Mouse (Mus musculus): ENCODE measurements around the gene Pja2. TPM values are rescaled to one million over a fixed set of nuclear protein-coding genes. Genes with fewer than 3 reads are reported as not detected.
"Not testable (repeated sequence)": the region's sequence is repeated elsewhere in the genome, so short reads cannot be mapped to it uniquely, and the experiment has no call there.

Pja2 gene
- polyA plus RNA-seq, 2 experiments = 7.0 to 13.6 TPM

DNA sequence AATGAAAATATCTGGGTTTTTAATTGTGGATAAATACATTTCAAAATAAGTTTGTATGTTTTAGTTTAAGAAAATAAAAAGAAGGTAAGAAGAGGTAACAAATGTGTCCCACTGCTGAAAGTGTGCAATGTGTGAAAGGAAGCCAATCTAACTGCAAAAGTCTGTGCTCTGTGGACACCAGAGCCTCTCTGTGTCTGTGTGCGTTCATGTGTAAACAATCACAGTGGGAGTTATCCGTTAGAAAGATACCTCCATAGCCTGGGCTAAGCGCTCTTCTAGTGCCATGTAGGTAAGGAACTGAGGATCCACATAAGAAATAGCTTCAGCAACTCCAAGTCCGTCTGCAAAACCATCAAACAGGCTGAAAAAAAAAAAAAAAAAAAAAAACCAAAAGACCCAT lies 42.0 kb downstream of the Pja2 start:
- Histone ChIP-seq H3K9me3 (ENCODE audit: control insufficient read depth, low read length) (no peaks in the 10 kb centered on the region), H3K4me1 (replicated peaks; ENCODE audit: control insufficient read depth in 2 of 2, insufficient read depth in 2 of 2, low read length in 1 of 2) (no peaks in the 10 kb centered on the region), H3K9ac (replicated peaks) (no peak overlapping the region), H3K27me3 (ENCODE audit: control insufficient read depth, insufficient read depth, low read length) (no peaks in the 10 kb centered on the region), H3K4me2 (ENCODE audit: low read depth) (no peak overlapping the region), H3K36me3 (replicated peaks; ENCODE audit: control insufficient read depth, insufficient read depth, low read depth) (no peaks in the 10 kb centered on the region), H3K4me3 (ENCODE audit: insufficient read depth in 1 of 2, low read depth in 2 of 2, low read length in 2 of 2) (no peak overlapping the region), H3K27ac (no peak overlapping the region)
- TF ChIP-seq CTCF (IDR thresholded peaks at IDR 0.05; ENCODE audit: low read depth) (no peak), EP300 (IDR thresholded peaks at IDR 0.05; ENCODE audit: low read depth) (no peak)
- no peak for ATAC-seq (ENCODE audit: insufficient read depth)
- 79% methylated on average over 4 of the region's 4 CpGs for WGBS (ENCODE audit: insufficient replicate concordance)
- no peak for DNase-seq (ENCODE audit: low read depth in 3 of 3, low spot score in 3 of 3)

GRCm38 (mm10) chr17:64288000-64288399 lies 43.7 kb downstream of the Pja2 start:
- peaks cover 2% of the 10 kb centered on the region for H3K36me3 ChIP-seq (replicated peaks; ENCODE audit: control insufficient read depth, insufficient read depth, low read depth)
- TF ChIP-seq EP300 (IDR thresholded peaks at IDR 0.05; ENCODE audit: low read depth) (no peak), CTCF (IDR thresholded peaks at IDR 0.05; ENCODE audit: low read depth) (no peak)
- H3K27me3 ChIP-seq (ENCODE audit: control insufficient read depth, insufficient read depth, low read length) = no peaks in the 10 kb centered on the region
- H3K9ac ChIP-seq (replicated peaks) = no peak overlapping the region
- H3K27ac ChIP-seq = no peak overlapping the region
- H3K4me2 ChIP-seq (ENCODE audit: low read depth) = no peak overlapping the region
- H3K4me1 ChIP-seq (replicated peaks; ENCODE audit: control insufficient read depth in 2 of 2, insufficient read depth in 2 of 2, low read length in 1 of 2) = no peaks in the 10 kb centered on the region
- WGBS (ENCODE audit: insufficient replicate concordance) = 85% methylated on average over 7 of the region's 7 CpGs
- ATAC-seq (ENCODE audit: insufficient read depth) (no peak), DNase-seq (ENCODE audit: low read depth in 3 of 3, low spot score in 3 of 3) (no peak)
- H3K9me3 ChIP-seq (ENCODE audit: control insufficient read depth, low read length) = no peaks in the 10 kb centered on the region
- H3K4me3 ChIP-seq (ENCODE audit: insufficient read depth in 1 of 2, low read depth in 2 of 2, low read length in 2 of 2) = no peak overlapping the region

GRCm38 (mm10) chr17:64286836-64287235 lies 44.9 kb downstream of the Pja2 start:
- no peaks in the 10 kb centered on the region for H3K4me1 ChIP-seq (replicated peaks; ENCODE audit: control insufficient read depth in 2 of 2, insufficient read depth in 2 of 2, low read length in 1 of 2)
- ATAC-seq (ENCODE audit: insufficient read depth) = no peak
- peaks cover 2% of the 10 kb centered on the region for H3K36me3 ChIP-seq (replicated peaks; ENCODE audit: control insufficient read depth, insufficient read depth, low read depth)
- no peak overlapping the region for H3K4me2 ChIP-seq (ENCODE audit: low read depth)
- no peaks in the 10 kb centered on the region for H3K27me3 ChIP-seq (ENCODE audit: control insufficient read depth, insufficient read depth, low read length)
- H3K4me3 ChIP-seq (ENCODE audit: insufficient read depth in 1 of 2, low read depth in 2 of 2, low read length in 2 of 2) = no peak overlapping the region
- DNase-seq (ENCODE audit: low read depth in 3 of 3, low spot score in 3 of 3) = no peak
- no peak overlapping the region for H3K27ac ChIP-seq
- TF ChIP-seq EP300 (IDR thresholded peaks at IDR 0.05; ENCODE audit: low read depth) (no peak), CTCF (IDR thresholded peaks at IDR 0.05; ENCODE audit: low read depth) (no peak)
- WGBS (ENCODE audit: insufficient replicate concordance) = 83% methylated on average over 3 of the region's 3 CpGs
- H3K9me3 ChIP-seq (ENCODE audit: control insufficient read depth, low read length) = no peaks in the 10 kb centered on the region
- no peak overlapping the region for H3K9ac ChIP-seq (replicated peaks)

- not testable (repeated sequence) for H3K27ac ChIP-seq; H3K4me3 ChIP-seq (ENCODE audit: insufficient read depth in 1 of 2, low read depth in 2 of 2, low read length in 2 of 2); H3K36me3 ChIP-seq (replicated peaks; ENCODE audit: control insufficient read depth, insufficient read depth, low read depth); H3K9me3 ChIP-seq (ENCODE audit: control insufficient read depth, low read length); H3K9ac ChIP-seq (replicated peaks); H3K27me3 ChIP-seq (ENCODE audit: control insufficient read depth, insufficient read depth, low read length); ATAC-seq (ENCODE audit: insufficient read depth); H3K4me2 ChIP-seq (ENCODE audit: low read depth); H3K4me1 ChIP-seq (replicated peaks; ENCODE audit: control insufficient read depth in 2 of 2, insufficient read depth in 2 of 2, low read length in 1 of 2); DNase-seq (ENCODE audit: low read depth in 3 of 3, low spot score in 3 of 3)
- WGBS (ENCODE audit: insufficient replicate concordance) = 81% methylated on average over 3 of the region's 3 CpGs
Measured at GRCm38 (mm10) chr17:64281368-64281767, 50.3 kb downstream of the Pja2 start.

DNA sequence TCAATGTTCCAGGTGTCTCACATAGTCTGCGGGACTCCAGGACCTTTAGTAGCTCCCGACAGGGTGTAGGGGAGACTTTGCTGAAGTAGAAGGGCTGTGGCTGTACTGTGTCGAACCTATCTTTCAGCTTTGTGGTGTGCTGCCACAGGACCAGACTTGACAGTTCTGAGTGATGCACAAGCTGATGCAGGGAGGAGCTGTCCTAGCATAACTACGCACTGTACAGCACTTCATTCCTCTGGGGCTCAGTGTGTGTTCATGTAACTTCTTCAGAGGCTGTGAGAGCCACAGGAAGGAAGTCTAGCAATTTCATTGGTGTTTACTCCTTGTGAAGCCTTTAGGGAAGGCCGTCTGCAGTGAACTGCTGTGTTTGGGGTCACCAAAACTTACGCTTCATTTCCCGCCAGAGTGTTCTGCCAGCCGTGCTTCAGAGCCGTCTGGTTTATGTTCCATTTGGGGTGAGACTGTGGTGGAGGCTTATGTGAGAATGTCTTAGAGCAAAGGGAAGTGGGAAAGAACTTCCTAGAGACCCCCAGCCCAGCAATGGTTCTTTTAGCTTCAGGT lies 54.0 kb downstream of the Pja2 start:
- Histone ChIP-seq H3K27ac (no peak overlapping the region), H3K4me3 (ENCODE audit: insufficient read depth in 1 of 2, low read depth in 2 of 2, low read length in 2 of 2) (no peak overlapping the region), H3K4me1 (replicated peaks; ENCODE audit: control insufficient read depth in 2 of 2, insufficient read depth in 2 of 2, low read length in 1 of 2) (peaks cover 0 to 4% of the 10 kb centered on the region in 2 experiments; a peak in 2 of 4 replicates), H3K4me2 (ENCODE audit: low read depth) (no peak overlapping the region), H3K9me3 (ENCODE audit: control insufficient read depth, low read length) (no peaks in the 10 kb centered on the region), H3K27me3 (ENCODE audit: control insufficient read depth, insufficient read depth, low read length) (no peaks in the 10 kb centered on the region), H3K9ac (replicated peaks) (no peak overlapping the region), H3K36me3 (replicated peaks; ENCODE audit: control insufficient read depth, insufficient read depth, low read depth) (no peaks in the 10 kb centered on the region)
- ATAC-seq (ENCODE audit: insufficient read depth) (no peak), DNase-seq (ENCODE audit: low read depth in 3 of 3, low spot score in 3 of 3) (no peak)
- TF ChIP-seq CTCF (IDR thresholded peaks at IDR 0.05; ENCODE audit: low read depth) (no peak), EP300 (IDR thresholded peaks at IDR 0.05; ENCODE audit: low read depth) (no peak)
- WGBS (ENCODE audit: insufficient replicate concordance) = 69% methylated on average over 9 of the region's 9 CpGs
